Mouse (Mus musculus): ENCODE data around the gene Tspan9.

The Tspan9 gene

DNA sequence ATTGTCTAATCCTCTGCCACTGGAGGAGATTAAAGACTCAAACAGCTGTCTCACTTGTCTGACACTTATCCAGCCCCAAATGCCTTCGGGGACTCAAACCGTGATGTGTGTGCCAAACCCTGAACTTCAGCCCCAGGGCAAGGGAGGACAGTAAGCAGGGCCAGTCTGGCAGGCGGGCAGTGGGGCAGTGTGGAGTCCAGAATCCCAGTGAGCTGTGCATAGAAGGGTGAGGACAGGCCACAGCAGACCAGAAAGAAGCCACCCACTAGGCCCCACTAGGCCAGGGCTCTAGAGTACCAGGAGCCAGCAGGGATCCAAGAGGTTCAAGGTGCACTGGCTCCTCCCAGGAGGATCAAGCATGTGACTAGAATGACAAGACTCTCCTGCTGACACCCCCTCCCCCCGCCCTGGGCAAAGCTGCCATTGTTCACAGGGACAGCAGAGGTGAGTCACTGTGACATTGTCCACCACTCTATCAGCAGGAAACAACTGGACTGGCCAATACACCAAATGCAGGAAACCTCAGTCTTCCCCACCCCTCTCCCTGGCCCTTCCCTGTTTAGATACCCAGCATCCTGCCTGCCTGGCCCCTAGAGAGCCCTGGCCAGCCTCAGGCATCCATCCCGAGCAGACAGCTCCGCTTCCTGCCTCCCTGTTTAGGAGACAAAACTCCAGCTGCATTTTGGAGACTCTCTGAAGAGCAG lies 40.9 kb downstream of the Tspan9 start:
- DNase-seq, result no peak

DNA sequence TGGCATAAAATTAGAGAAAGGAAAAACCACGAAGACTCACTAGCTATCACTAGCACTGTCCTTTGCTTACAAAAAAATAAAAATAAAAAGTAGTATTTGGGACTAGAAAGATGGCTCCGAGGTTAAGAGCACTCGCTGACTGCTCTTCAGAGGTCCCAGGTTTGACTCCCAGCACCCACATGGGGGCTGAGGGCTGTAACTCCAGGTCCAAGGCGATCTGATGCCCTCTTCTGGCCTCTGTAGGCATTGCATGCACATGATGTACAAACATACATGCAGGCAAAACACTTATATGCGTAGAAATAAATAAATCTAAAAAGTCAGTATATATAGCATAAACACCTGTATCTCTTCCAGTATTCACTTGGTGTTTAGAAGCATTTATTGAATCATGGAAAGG lies 43.5 kb downstream of the Tspan9 start:
- DNase-seq, result no peak

DNA sequence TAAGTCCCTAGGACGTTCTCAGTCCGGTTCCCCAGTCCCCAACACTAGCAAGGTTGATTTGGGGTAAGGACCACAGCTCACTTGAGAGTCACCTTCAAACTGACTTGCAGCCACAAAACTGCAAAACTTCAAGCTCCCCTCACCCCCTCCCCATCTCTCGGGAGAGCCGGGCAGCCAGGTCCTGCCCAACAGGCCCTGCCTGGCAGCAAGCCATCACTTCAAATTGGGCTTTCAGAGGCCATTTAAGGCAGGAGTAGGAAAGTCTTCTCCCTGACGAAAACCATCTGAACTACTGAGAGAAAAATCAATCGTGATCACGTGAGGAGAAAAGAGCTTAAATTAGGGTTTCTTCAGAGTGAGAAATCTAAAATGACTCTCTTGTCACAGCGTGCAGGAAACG lies 44.2 kb downstream of the Tspan9 start:
- DNase-seq, result no peak

DNA sequence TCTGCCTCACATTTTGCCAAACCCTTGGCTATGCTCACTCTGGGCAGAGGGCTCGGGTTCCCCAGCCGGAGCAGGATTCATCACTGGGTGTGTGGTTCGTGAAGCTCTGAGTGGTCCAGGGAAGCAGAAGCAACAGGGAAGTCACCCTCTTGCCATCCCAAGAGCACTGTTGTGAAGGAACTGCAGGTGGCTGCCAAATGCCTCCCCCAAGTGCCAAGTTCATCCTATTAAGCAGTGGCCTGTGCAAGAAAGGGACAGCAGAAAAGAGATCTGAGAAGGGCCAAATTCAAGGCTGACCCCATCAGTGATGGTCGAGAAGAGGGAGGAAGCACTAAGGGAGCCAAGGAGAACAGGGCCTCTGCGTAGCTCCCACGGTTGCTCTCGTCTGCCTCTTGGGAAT lies 46.9 kb downstream of the Tspan9 start:
- DNase-seq, result no peak

DNA sequence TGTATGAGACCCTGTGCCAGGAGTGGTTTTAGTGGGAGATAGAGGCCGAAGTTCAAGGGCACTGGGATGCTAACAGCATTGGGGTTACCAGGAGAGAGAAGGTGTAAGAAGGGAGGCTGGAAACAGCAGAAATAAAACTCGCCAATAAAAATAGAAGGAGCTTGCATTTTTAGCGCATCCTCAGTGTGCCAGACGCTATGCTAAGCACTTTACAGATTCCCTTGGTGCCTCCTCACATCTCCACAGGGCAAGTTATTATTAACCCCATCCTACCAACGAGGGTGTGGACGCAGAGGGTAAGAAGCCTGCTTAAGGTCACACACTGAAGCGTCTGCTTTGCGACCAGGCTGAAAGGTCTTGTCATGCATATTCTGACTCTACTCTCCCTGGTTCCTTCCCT lies 47.5 kb downstream of the Tspan9 start:
- no peak for DNase-seq

DNA sequence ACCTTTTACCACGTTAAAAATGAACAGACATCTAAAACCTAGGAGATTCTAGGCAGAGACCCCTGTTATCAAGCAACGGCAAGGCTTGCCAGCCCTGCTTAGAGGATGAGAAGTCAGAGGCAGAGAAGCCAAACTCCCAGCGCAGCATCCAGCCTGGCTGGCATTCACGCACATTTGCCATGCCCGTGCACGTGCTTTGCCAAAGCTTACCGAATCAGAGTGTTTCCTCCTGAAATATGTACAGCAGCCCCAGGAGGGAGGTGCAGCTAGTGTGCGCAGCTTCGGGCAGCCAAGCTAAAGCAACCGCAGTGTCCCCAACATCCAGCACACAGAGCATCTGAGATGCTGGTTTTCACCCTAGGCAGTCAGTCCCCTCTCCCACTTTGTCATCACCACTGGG lies 48.3 kb downstream of the Tspan9 start:
- DNase-seq, result peak; percentile 62

DNA sequence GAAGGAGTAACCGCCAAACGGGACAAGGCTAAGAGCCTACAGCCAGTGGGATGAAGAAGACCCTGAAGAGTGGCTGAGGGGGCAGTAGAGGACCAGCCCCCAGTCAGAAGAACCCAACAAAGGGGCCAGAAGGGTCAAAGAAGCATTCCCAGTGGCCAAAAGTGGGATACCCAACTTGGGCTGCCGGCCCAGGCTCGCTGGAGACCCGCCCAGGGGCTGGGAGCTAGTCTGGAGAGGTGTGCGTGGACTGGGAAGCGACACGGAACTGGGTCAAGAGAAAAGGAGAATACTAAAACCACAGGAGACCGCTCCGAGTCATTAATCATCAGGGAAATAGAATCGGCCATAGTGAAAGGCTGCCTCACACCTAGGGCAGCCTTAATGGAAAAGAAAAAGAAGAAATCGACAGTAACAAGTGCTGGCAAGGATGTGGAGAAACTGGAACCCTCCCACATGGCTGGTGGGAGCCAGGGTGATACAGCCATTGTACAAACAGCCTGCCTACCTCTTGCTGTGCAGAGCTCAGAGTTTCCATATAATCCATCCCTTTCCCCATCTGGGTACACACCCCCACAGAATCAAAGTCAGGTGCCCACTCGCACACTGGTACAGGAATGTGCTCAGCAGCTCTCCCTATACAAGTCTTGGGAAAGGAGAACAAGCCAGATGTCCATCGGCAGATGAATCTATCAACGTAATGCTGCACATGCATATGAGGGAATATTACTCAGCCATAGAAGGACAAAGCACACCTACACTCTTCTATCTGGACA lies 49.4 kb downstream of the Tspan9 start:
- DNase-seq, result peak; percentile 69

DNA sequence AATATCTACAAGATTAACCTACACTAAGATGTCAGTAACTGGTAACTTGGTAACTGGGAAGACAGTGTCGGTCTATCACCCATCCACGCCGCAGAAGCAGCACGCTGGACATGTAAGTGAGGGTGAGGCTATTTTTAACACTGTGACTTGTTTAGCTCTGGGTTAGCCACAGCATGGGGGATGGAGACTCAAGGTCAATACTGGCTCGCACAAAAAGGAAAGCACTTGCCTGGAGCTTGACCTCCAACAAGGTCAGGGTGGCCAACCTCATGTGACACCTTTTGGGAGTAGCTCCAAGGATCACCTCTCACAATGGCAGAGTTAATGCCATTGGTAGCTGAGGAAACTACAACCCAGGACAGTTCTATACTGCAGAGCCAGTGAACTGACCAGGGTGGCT lies 50.8 kb downstream of the Tspan9 start:
- DNase-seq, result no peak

DNA sequence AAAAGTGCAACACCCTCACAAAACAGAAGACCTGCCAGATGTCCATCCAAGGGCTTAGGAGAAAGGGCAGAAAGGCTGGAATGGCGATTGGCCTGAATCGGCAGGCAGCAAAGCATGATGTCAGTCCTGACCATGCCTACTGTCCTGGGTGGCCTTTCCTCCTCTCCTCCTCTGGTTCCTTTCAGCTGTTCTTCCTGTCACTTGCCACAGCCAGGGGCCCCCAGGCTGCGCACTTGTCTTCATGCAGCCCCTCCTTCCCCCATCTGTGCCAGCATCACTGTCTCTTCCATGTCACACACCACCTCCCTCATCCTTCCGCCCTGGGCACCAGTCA lies 51.6 kb downstream of the Tspan9 start:
- DNase-seq, result no peak

DNA sequence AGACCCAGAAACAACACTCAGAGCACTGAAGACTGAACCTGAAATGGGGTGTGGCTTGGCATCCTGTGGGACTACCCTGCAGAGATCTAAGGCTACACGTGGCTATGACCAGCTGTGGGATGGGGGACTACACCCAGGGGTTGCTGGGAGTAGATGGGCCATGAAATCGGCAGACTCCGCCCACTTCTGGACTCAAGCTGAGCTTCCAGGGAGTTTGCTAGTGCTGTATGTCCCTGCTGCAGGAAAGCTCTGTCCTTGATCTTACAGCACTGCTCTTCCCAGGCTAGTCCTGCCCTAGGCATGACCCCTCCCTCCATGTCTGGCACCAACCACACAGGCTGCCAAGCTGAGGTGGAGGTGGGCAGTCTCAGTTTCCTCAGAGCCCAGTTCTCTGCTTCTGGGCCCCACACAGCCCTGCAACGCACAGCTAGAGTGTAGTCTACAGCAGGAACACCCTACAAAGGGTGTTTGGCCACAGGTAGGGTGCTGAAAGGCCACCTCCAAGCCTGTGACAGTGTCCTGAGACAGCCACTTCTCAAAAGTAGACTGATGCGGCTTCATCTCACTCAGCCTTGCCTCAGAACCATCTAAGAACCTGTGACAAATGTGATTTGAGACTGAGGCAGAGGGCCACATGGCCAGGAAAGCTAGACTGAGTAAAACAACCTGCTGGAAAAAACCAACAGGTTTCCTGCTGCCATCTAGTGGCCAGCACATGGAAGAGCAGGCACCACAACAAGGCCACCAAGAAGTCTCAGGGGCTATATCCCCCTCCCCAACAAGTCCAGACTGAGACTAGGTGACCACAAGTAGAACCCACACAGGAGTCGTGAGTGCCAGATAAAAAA lies 52.2 kb downstream of the Tspan9 start:
- peak; percentile 47 for DNase-seq

DNA sequence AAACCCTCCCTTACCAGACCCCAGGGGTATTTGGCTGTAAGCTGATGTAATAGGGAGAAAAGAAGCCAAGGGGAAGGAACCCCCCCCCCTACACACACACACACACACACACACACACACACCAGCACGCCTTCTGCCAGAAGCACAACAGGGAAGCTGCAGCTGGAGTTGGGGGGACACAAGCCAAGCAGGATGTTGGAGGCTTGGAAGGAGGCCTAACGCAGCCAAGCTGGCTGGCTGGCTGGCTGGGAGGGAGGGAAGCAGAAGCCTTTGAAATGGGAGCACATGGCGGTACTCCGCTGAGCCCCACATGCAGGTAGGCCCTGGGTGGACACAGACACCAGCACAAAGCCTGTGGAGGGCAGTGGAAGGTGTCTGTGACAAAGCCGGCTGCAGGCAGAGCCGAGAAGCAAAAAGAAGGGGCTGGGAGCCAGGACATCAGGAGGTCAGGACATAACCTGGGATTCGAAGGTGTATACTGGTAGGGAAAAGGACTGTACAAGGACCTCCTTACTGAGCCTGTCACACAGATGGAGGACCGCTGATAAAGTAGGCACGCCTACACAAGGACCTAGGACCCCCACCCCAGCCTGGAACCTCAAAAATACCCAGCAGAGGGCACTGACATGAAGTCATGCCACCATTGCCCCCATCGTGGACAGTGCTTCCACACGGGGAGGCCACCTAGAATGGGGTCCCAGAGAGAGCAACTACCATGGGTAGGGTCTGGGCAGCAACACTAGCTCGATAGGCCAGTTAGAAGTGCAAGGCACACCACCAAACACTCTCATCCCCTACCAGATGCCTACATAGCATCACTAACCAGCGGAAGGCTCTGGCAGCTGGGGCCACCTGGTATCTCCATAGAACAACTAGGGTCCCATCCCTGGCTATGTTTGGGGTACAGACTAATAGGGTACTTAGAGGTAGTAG lies 53.4 kb downstream of the Tspan9 start:
- peak; percentile 61 for DNase-seq

DNA sequence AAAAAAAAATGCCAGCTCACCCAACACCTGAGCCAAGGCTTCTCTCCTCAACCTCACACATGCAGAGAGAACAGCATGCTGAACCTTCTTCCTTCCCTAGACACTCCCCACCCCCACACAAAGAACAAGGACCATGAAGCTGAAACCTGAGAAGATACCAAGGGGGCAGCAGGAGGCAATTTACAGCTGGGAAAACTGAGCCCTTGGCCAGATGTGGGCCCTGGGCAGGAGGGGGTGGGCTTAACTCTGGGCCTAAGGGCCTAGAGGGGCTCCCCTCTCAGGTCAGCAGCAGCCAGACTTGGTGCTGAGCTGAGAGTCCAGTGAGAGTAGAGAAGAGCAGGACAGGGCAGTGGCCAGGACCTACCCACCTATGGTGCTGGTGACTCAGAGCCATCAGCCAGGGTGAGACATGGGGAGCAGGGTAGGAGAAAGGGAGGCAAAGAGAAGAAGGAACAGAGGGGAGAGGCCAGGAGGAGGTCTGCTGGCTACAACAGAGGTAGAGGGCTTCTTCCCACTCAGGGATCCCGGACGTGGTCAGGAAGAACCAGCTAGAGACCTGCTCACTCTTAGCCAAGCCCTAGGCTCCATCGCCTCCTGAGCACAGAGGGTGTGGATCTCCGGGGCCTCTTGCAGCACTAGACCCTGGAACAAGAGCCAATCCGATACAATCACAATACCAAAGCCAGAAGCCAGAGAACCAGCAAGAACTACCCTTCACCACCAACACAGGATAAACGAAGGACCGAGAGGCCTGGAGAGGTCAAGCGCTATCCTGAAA lies 54.5 kb downstream of the Tspan9 start:
- no peak for DNase-seq

DNA sequence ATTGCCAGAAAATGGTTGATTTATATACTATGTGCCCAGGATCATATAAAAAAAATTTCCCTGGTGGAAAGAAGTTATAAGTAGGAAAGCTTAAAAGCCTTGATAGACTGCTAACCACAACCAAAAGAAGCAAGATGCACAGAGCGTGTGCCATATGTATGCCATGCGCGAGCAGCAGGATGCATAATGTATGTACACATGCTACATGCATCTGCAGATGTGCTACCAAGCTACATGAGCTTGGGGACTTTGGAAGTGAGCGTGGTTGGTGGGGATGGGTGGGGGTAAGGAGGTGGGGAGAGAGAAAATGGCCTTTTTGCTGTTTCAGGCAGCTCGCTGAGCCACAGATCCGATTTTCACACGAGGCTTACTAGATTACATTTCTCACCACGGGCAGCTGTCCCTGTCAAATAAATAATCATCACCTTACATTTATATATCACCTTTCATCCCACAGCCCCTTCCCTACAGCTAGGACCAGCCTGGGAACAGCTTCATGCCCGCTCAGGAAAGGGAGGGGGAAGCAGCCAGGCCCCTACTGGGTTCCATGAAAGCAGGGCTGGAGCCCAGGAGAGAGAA lies 57.8 kb downstream of the Tspan9 start:
- DNase-seq, result no peak

DNA sequence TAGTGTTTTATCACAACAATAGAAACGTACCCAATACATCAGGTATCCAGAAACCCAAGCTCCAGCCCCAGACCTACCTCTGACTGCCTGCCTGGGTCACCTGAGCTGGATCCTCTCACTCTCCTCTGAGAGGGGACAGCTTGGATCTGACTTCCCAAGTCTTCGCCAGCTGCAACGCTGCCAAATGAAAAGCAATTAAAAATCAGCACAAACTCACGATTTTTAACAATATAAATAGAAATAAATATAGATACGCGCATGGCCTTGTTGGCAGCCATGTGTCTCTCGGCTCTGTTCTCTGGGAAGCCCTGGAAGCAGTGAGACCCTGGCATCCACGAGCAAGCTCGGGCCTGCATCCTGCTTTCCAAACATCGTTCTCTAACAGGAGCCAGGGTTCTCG lies 60.1 kb downstream of the Tspan9 start:
- DNase-seq, result no peak

DNA sequence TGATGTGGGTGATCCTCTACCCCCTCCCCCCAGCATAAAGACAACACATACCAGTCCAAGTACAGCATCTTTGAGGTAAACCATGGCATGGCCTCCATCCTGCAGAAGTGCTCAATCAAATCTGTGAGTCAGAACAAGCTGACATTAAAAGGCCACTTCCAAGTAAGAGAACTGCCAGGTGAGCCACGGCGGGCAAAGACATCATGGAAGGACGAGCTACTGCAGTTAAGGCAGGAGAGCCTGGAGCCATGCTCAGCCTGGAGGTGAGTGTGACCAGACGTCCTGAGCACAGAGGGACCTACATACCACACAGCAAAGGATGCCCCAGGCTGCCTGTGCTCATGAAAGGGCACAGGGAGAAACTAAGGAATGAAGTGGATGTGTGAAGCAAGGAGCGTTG lies 61.6 kb downstream of the Tspan9 start:
- DNase-seq, result no peak

DNA sequence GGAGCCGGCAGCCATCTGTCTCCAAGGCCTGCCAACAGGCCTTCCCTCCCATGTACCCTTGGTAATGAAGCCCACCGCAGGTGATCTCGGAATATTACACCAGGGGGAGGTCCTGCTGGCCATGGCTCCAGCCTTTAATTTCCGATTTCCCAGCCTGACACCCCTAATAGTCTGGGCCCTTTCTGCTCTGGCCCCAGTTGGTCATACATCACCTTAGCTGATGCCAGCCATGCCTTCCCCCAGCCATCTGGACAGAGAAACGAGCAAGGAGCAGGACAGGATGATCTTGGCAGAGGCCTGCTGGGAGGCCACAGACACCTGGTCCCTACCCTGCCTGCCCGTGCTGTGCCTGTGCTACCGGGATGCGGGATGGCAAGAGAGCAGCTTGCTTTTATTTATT lies 62.1 kb downstream of the Tspan9 start:
- no peak for DNase-seq

DNA sequence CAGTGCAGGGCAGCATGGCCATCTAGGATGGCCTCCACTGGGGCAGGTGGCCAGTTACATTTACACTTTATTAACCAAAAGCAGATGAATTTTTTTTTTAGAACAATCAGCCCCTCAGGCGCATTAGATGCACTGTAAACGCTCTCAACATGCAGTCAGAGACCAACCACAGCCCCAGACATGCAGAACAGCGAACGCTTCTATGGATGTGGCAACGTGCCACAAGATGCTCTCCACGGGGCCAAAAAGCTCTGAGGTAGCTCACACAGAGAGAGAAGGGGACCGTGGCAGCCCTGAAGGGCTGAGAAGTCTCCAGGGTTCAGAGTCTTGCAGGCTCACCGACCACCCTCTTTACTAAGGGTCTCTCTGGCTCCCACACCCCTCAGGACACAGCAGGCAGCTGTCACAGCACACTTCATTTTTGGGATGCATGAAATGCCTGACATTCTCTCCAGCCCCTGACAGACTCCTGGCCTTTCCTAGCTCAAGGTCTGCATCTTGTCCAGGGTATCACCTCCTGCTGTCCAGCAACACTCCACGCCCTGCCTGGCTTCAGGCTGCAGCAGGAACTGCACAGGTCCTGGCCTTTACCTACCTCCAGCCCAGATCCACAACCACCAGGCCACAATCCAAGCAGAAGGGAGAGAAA lies 63.7 kb downstream of the Tspan9 start:
- DNase-seq, result no peak

DNA sequence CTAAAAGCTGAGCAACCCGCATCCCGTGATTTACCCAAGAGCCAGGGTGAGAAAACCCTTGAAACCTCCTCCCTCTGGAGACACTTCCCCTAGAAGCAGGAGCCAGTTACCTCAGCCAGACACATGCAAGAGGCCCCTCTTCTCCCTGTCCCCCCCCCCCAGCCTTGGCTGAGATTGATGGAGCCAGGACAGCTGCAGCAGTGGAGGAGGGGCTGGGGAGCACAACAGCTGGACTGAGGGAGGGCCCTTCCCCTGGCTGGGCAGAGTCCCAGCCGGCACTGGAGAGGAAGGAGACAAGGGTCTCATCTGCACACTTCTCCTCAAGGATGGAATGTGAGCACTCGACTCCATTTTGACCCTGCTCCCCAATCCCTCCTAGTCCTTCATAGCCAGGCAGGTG lies 64.9 kb downstream of the Tspan9 start:
- no peak for DNase-seq

DNA sequence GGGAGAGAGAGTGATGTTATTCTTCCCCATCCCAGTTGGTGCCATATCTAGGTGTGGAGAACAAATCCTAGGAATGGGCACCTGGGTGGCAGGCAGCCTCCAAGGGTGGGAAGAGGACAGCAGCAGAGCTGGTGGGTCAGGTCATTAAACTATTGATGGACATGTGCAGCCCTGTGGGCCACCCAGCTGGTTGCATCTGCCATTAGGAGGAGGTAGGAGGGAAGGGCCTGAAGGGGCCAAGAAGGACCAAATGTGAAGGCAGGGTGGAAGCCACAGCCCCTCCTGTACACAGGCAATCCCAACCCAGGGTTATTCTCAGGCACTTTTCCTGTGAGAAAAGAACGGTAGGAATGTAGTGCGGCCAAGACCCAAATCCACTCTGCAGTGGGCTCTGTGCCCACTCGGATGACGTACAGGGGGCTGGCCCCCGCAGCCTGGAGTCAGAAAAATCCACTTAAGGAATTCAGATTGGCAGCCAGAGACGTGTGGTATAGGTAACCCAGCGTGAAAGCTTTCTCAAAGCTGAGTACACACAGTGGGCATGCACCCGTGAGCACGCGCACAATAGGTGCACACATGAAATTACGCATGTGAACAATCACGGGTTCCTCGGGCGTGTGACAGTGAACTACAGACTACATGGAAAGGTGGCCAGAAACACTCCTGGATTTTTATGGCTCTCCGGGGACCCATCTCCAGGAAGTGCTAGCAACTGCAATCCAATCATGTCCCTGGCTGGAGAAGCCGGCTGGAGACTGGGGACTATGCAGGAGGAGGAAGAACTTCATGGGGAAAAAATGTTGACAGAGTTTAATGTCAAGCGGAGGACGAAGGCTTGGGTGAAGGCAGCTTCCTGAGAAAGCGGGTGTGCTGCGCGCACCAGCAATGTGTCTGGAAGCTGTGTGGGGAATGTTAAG lies 67.0 kb downstream of the Tspan9 start:
- DNase-seq, result no peak

DNA sequence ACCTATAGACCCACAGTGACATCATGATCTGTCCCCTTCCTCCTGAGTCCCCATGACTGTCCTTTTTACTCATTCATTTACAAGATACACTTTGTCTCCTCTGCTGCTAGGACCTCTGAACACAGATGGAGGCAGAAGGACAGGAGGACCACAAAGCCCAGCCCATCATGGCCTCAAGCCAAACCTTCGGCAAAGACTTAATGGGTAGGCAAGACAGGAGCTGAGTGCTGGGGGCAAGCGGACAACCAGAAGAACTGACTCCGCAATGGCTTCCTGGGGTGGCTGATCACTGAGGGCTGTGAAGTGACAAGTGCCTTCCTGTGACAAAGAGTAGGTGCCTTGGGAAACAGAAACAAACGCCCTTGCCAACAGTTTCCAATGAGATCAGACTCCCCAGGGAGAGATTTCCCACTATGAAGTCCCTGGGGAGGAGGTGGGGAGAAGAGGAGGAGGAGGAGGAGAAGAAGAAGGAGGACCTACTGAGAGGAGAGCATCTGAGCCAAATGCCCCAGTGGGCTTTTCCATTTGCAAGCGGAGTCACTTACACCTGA lies 67.9 kb downstream of the Tspan9 start:
- no peak for DNase-seq

Measured in right cerebral cortex, postnatal 25 days (tissue).